ENCODE assay signal across 19 mouse cellular contexts in genomic region chr9:64795846-64796615, GRCm38 (mm10). TPM values are rescaled to one million over a fixed set of nuclear protein-coding genes. Genes with fewer than 3 reads are reported as not detected.
DNase-seq lines count a peak whose midpoint lies in the region; ATAC-seq and TF ChIP-seq lines count a peak whose summit lies in the region.
"Had no signal": no experiment of that assay in that cellular context is flagged by ENCODE, and none has a peak within 500 bp of the region (broad histone marks: within the 10 kb centered on the region; RNA-seq: fewer than 3 reads in every experiment).

No protein-coding gene starts in this region.

- H3K4me2 ChIP-seq in liver, embryonic 12.5 days = no peak overlapping the region
- H3K4me2 ChIP-seq: hindbrain, embryonic 14.5 days; neural tube, embryonic 13.5 days had no signal

- no peak overlapping the region for H3K9ac ChIP-seq in liver, embryonic 12.5 days
- H3K9ac ChIP-seq: forebrain, postnatal 0 days; hindbrain, embryonic 14.5 days; neural tube, embryonic 13.5 days had no signal

- ATAC-seq in liver, embryonic 12.5 days = no peak
- ATAC-seq: CD4-positive, CD25-positive, alpha-beta regulatory T cell, adult 4 months; forebrain, postnatal 0 days; intestine, postnatal 0 days had no signal

- no peak for DNase-seq in spleen, adult 2 months (ENCODE audit: low read depth in 1 of 2, low spot score in 2 of 2)
- DNase-seq in spleen, adult 12 weeks (ENCODE audit: low spot score) = no peak
- DNase-seq in testis, postnatal 14 days (ENCODE audit: low spot score) = peak; percentile 43
- DNase-seq in heart, adult 9 months (ENCODE audit: low spot score in 2 of 2) = no peak
- no peak for DNase-seq in right cerebral cortex, postnatal 25 days
- DNase-seq: cerebellum, adult 9-11 months; forebrain, postnatal 0 days; gastrocnemius, adult 2 months; heart, postnatal 10 days; kidney, postnatal 10 days; lung, adult 2 months had no signal

- no peaks in the 10 kb centered on the region for H3K9me3 ChIP-seq in liver, embryonic 12.5 days (replicated peaks)
- H3K9me3 ChIP-seq: heart, embryonic 10.5 days; neural tube, embryonic 13.5 days had no signal

- no peak overlapping the region for H3K4me3 ChIP-seq in spleen, adult 2 months (ENCODE audit: extremely low read depth, insufficient read depth, insufficient read length)
- peak overlapping the region; percentile 49 for H3K4me3 ChIP-seq in bone marrow, adult 2 months (replicated peaks; ENCODE audit: control insufficient read depth, low read depth, low read length)
- no peak overlapping the region for H3K4me3 ChIP-seq in liver, embryonic 12.5 days
- H3K4me3 ChIP-seq: gastrocnemius, adult 2 months; heart, embryonic 10.5 days; layer of hippocampus, adult 2 months; neural tube, embryonic 13.5 days had no signal

- peak overlapping the region; percentile 43 for H3K27ac ChIP-seq in spleen, adult 2 months (ENCODE audit: insufficient read depth, low read length)
- peak overlapping the region; percentile 64; the same call in 1 of the 2 replicates for H3K27ac ChIP-seq in bone marrow, adult 2 months (ENCODE audit: control insufficient read depth, insufficient read depth, low read depth, low read length, poor library complexity)
- peak overlapping the region; percentile 97 for H3K27ac ChIP-seq in liver, embryonic 12.5 days
- H3K27ac ChIP-seq: gastrocnemius, adult 2 months; heart, embryonic 10.5 days; hindbrain, embryonic 14.5 days; layer of hippocampus, adult 2 months; neural tube, embryonic 13.5 days had no signal

- WGBS in spleen, adult 2 months = 75% methylated on average over 3 of the region's 3 CpGs
- WGBS in bone marrow, adult 2 months = 62% methylated on average over 3 of the region's 3 CpGs
- 57% methylated on average over 3 of the region's 3 CpGs for WGBS in liver, embryonic 12.5 days (ENCODE audit: insufficient replicate concordance)

- no peaks in the 10 kb centered on the region for H3K36me3 ChIP-seq in spleen, adult 2 months (ENCODE audit: control insufficient read depth, insufficient read depth, low read length)
- H3K36me3 ChIP-seq in liver, embryonic 12.5 days = no peaks in the 10 kb centered on the region
- H3K36me3 ChIP-seq: heart, embryonic 10.5 days; neural tube, embryonic 13.5 days had no signal

- peaks cover 16% of the 10 kb centered on the region for H3K4me1 ChIP-seq in spleen, adult 2 months (ENCODE audit: control insufficient read depth, insufficient read depth, insufficient read length)
- H3K4me1 ChIP-seq in bone marrow, adult 2 months (ENCODE audit: control insufficient read depth, insufficient read depth, low read length) = peaks cover 8% of the 10 kb centered on the region
- H3K4me1 ChIP-seq in liver, embryonic 12.5 days = peaks cover 55% of the 10 kb centered on the region
- H3K4me1 ChIP-seq: heart, embryonic 10.5 days; neural tube, embryonic 13.5 days had no signal

- TF ChIP-seq POLR2A in spleen, adult 2 months (IDR thresholded peaks at IDR 0.05; ENCODE audit: low read depth, low read length) = no peak
- TF ChIP-seq POLR2A in bone marrow, adult 2 months (IDR thresholded peaks at IDR 0.05; ENCODE audit: borderline replicate concordance, control insufficient read depth, low read depth, low read length) = no peak

- TF ChIP-seq CTCF in spleen, adult 2 months (IDR thresholded peaks at IDR 0.05; ENCODE audit: extremely low read depth, insufficient read depth, insufficient read length, insufficient replicate concordance) = no peak
- TF ChIP-seq CTCF in bone marrow, adult 2 months (IDR thresholded peaks at IDR 0.05; ENCODE audit: control insufficient read depth, insufficient read depth, low read length) = no peak

- no peaks in the 10 kb centered on the region for H3K27me3 ChIP-seq in spleen, adult 2 months (ENCODE audit: control insufficient read depth, insufficient read depth, low read length)
- H3K27me3 ChIP-seq in liver, embryonic 12.5 days (replicated peaks) = no peaks in the 10 kb centered on the region
- H3K27me3 ChIP-seq: neural tube, embryonic 13.5 days had no signal

RNA-seq across cellular contexts. Expression of gene Dennd4a, which starts 15.1 kb away (rescaled TPM):
- 22.2 and 25.9 TPM in 2 replicates for polyA plus RNA-seq in spleen, adult 2 months (2012; rRNA removed)
- polyA plus RNA-seq in bone marrow, adult 2 months (2011; ENCODE audit: insufficient read depth, insufficient read length, low replicate concordance, missing spikeins) = 77.2 and 86.3 TPM in 2 replicates
- polyA plus RNA-seq in liver, embryonic 12.5 days (2016; fragmentation: Nextera tagmentation; extraction: Ambion mirVana) = 32.6 and 32.7 TPM in 2 replicates

RNA-seq across cellular contexts. Expression of gene Rab11a, which starts 58.5 kb away (rescaled TPM):
- polyA plus RNA-seq in spleen, adult 2 months (2012; rRNA removed) = 33.1 and 38.4 TPM in 2 replicates
- polyA plus RNA-seq in bone marrow, adult 2 months (2011; ENCODE audit: insufficient read depth, insufficient read length, low replicate concordance, missing spikeins) = 132 and 148 TPM in 2 replicates
- polyA plus RNA-seq in liver, embryonic 12.5 days (2016; fragmentation: Nextera tagmentation; extraction: Ambion mirVana) = 240 and 248 TPM in 2 replicates

Comparison
In these comparisons a context has a peak if more than half of its experiments do, and no peak if none do; other contexts are left out.
1. H3K27ac ChIP-seq: peak in every context shown above with its lines; median percentile 97 in liver, embryonic 12.5 days; 64 in bone marrow, adult 2 months; 43 in spleen, adult 2 months.